Mouse (Mus musculus) hindbrain, embryonic 16.5 days (tissue): ENCODE measurements at regions not wholly inside any gene's neighbourhood (a gene's known extent, or its start where the extent isn't known, plus 50 kb on each side); places are given as distances from the start of the nearest gene placed in this dataset.
A peak's percentile ranks its signal among the peaks of the same experiment; 100 is the strongest.

Source experiments
- ATAC-seq: fragments of 200-750 bp; cut with Nextera tagmentation; 2 replicates; pipeline ENCODE4 v1.8.0; 2017; ENCODE audit warnings: moderate TSS enrichment, moderate library complexity
- H3K27ac ChIP-seq: fragments of 300-500 bp; sonication (generic); 2 replicates; pipeline ENCODE4 v1.5.1; 2014; ENCODE audit warnings: low read depth, mild to moderate bottlenecking, control low read depth, low read length, moderate library complexity
- H3K27me3 ChIP-seq: fragments of 300-500 bp; sonication (generic); replicated peaks from 2 replicates; pipeline ENCODE4 v1.6.1; 2014; ENCODE audit warnings: low read length; ENCODE audit not compliant: control insufficient read depth, insufficient read depth
- H3K36me3 ChIP-seq: fragments of 300-500 bp; sonication (generic); 2 replicates; pipeline ENCODE4 v1.6.1; 2014; ENCODE audit warnings: mild to moderate bottlenecking, low read length, moderate library complexity, mixed read lengths; ENCODE audit not compliant: control insufficient read depth, insufficient read depth
- H3K4me1 ChIP-seq: fragments of 300-500 bp; sonication (generic); 2 replicates; pipeline ENCODE4 v1.6.1; 2014; ENCODE audit warnings: low read depth, low read length; ENCODE audit not compliant: control insufficient read depth, insufficient read depth
- H3K4me2 ChIP-seq: fragments of 300-500 bp; sonication (generic); 2 replicates; pipeline ENCODE4 v1.6.1; 2014; ENCODE audit warnings: mild to moderate bottlenecking, low read length, control low read depth, moderate library complexity
- H3K4me3 ChIP-seq: fragments of 300-500 bp; sonication (generic); 2 replicates; pipeline ENCODE4 v1.5.1; 2014; ENCODE audit warnings: mild to moderate bottlenecking, low read length, control low read depth, moderate library complexity
- H3K9ac ChIP-seq: fragments of 300-500 bp; sonication (generic); 2 replicates; pipeline ENCODE4 v1.6.1; 2014; ENCODE audit warnings: low read depth, mild to moderate bottlenecking, control low read depth, low read length, moderate library complexity
- H3K9me3 ChIP-seq: fragments of 300-500 bp; sonication (generic); 2 replicates; pipeline ENCODE4 v1.6.1; 2014; ENCODE audit warnings: mild to moderate bottlenecking, low read length, moderate library complexity; ENCODE audit not compliant: control insufficient read depth
- WGBS: fragments of 180-500 bp; shearing (Covaris S2); extraction: QIAGEN DNeasy Blood & Tissue Kit; methylation state at CpG from one replicate; pipeline ENCODE4 v1.1.7; 2014; 5-methylcytosine and 5-hydroxymethylcytosine counted together

DNA sequence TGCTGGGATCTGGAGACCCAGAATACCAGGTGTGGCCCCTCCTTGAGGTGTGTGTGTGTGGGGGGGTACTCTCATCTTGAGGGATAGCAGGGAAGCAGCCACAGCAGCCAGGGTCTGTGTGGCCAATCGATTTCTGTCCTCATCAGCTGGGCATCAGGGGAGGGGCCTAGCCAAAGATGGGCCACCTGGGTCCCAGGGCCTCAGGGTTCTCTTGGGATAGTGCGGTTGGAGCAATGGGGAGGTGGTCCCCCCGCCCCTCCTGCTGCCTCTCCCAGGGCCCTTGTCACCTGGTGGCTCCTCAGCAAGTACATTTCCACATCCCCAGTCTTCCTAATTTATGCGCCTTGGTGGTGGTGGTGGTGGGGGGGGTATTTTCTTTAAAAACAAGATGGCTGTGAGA lies 55.4 kb downstream of the Uncx start:
- ATAC-seq, result no peak
- Histone ChIP-seq H3K9ac (no peak overlapping the region), H3K36me3 (no peaks in the 10 kb centered on the region), H3K27ac (peak overlapping the region; percentile 63), H3K4me1 (peaks cover 15% of the 10 kb centered on the region), H3K4me2 (peak overlapping the region; percentile 45; the same call in 1 of the 2 replicates), H3K27me3 (peaks cover 9% of the 10 kb centered on the region; the same call in 1 of the 2 replicates), H3K9me3 (no peaks in the 10 kb centered on the region), H3K4me3 (no peak overlapping the region)
- WGBS, result 20% methylated on average over 3 of the region's 4 CpGs

GRCm38 (mm10) chr5:139599191-139599937 lies 56.1 kb downstream of the Uncx start:
- H3K36me3 ChIP-seq, result no peaks in the 10 kb centered on the region
- peaks cover 15% of the 10 kb centered on the region for H3K4me1 ChIP-seq
- H3K9me3 ChIP-seq, result no peaks in the 10 kb centered on the region
- H3K4me3 ChIP-seq, result peak overlapping the region; percentile 4; the same call in 1 of the 2 replicates
- peak overlapping the region; percentile 45 for H3K4me2 ChIP-seq
- ATAC-seq, result peak; percentile 57
- 2% methylated on average over 24 of the region's 25 CpGs for WGBS
- H3K9ac ChIP-seq, result peak overlapping the region; percentile 45; the same call in 1 of the 2 replicates
- peak overlapping the region; percentile 63 for H3K27ac ChIP-seq
- H3K27me3 ChIP-seq, result peaks cover 9% of the 10 kb centered on the region; the same call in 1 of the 2 replicates

DNA sequence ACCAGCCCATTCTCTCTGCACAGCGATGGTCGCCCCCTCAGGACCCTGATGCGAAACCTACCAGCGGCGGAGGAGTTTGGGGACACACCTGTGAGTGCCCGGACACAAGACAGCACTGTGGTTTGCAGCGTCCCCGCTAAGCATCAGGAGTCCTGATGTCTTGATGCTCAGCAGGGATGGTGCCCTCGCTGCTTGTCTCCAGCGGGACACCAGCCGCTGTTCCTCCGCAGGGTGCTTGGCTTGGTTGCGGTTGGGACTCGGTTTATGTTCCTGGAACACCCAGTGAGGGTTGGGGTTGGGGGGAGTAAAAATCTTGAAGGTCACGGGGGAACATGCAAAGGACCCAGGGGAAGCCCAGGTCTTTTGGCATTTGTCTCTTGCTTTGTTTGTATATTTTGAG lies 56.9 kb downstream of the Uncx start:
- ATAC-seq, result no peak
- peaks cover 15% of the 10 kb centered on the region for H3K4me1 ChIP-seq
- no peak overlapping the region for H3K4me3 ChIP-seq
- WGBS, result 3% methylated on average over 15 of the region's 15 CpGs
- no peaks in the 10 kb centered on the region for H3K36me3 ChIP-seq
- no peak overlapping the region for H3K27ac ChIP-seq
- H3K4me2 ChIP-seq, result peak overlapping the region; percentile 9
- peaks cover 7% of the 10 kb centered on the region; the same call in 1 of the 2 replicates for H3K27me3 ChIP-seq
- no peaks in the 10 kb centered on the region for H3K9me3 ChIP-seq
- no peak overlapping the region for H3K9ac ChIP-seq

- Histone ChIP-seq H3K36me3 (no peaks in the 10 kb centered on the region), H3K4me1 (peaks cover 15% of the 10 kb centered on the region), H3K4me2 (no peak overlapping the region), H3K27ac (no peak overlapping the region), H3K9me3 (no peaks in the 10 kb centered on the region), H3K27me3 (0 out of 2 replicates have a peak, but pooled peaks cover 5% of the 10 kb centered on the region), H3K4me3 (no peak overlapping the region), H3K9ac (no peak overlapping the region)
- WGBS, result 79% methylated on average over 4 of the region's 4 CpGs
- ATAC-seq, result no peak
Observed at GRCm38 (mm10) chr5:139602860-139603259, 59.6 kb downstream of the Uncx start.

DNA sequence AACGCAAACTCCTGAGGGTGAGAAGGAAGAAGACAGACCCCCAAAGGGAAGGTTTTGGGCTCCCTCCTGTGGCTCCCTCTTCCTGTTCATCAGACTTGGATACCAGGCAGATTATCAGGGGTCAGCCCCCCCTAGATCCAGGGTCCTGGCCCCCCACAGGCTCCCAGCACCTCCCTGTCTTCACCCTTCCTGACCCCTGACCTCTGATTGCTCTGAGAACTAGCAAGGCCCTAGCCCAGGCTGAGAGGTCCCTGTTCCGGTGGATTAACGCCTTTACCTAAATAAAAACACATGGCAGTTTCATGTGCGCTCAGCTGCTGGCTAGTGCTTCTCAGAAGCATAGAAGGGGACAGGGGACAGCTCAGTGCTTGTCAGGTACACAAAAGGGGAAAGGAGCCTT lies 60.2 kb downstream of the Uncx start:
- WGBS, result 25% methylated on average over 4 of the region's 4 CpGs
- no peaks in the 10 kb centered on the region for H3K36me3 ChIP-seq
- H3K9ac ChIP-seq, result no peak overlapping the region
- no peak overlapping the region for H3K27ac ChIP-seq
- no peak for ATAC-seq
- H3K9me3 ChIP-seq, result no peaks in the 10 kb centered on the region
- no peak overlapping the region for H3K4me2 ChIP-seq
- no peak overlapping the region for H3K4me3 ChIP-seq
- H3K27me3 ChIP-seq, result 0 out of 2 replicates have a peak, but pooled peaks cover 5% of the 10 kb centered on the region
- peaks cover 15% of the 10 kb centered on the region for H3K4me1 ChIP-seq

DNA sequence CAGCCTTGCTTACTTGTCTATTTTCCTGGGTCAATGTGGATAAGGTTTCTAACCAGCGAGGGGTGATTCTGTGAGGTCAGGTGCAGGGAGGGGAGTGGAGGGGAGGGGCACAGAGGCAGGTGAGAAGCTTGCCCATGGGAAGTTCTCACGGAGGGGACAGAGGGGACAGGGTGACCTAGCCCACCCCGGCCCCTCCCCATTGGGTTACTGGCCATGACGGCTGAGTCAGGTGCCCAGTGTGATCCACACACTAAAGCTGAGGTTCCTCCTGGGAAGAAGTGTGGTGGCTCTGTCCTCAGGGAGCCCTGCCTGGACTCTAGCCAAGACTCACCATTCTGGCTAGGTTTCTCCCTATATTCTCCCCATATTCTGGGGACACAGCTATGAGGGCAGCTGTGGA lies 61.0 kb downstream of the Uncx start:
- Histone ChIP-seq H3K27ac (no peak overlapping the region), H3K9me3 (no peaks in the 10 kb centered on the region), H3K4me3 (no peak overlapping the region), H3K4me2 (no peak overlapping the region), H3K36me3 (no peaks in the 10 kb centered on the region), H3K9ac (no peak overlapping the region), H3K4me1 (peaks cover 9% of the 10 kb centered on the region), H3K27me3 (0 out of 2 replicates have a peak, but pooled peaks cover 5% of the 10 kb centered on the region)
- no peak for ATAC-seq
- WGBS, result 61% methylated on average over 4 of the region's 4 CpGs

- no peak overlapping the region for H3K4me2 ChIP-seq
- no peak overlapping the region for H3K4me3 ChIP-seq
- peaks cover 7% of the 10 kb centered on the region for H3K4me1 ChIP-seq
- H3K36me3 ChIP-seq, result no peaks in the 10 kb centered on the region
- H3K9ac ChIP-seq, result peak overlapping the region; percentile 36; the same call in 1 of the 2 replicates
- peak overlapping the region; percentile 57 for H3K27ac ChIP-seq
- H3K27me3 ChIP-seq, result no peaks in the 10 kb centered on the region
- no peaks in the 10 kb centered on the region for H3K9me3 ChIP-seq
- ATAC-seq, result peak; percentile 75
- 35% methylated on average over 28 of the region's 28 CpGs for WGBS
Observed at GRCm38 (mm10) chr5:139610610-139611520, 67.6 kb downstream of the Uncx start.

DNA sequence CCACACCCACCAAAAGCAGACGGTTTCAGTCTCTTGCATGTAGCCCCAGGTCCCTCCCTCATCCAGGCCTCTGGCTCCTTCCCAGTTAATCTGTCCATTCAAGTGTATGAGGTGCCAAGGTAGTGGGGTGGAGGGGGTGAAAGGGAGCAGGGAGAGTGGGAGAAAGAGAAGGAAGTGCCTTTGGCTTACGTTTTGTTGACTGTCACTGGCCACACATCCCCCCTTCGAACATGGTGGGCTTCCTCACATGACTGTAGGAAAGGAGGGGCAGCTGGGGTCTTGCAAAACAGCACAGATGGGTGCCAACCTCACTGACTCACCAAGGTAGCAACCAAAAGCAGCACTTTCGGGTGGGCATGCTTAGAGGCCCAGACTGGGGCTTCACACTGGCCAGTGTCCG lies 68.9 kb downstream of the Uncx start:
- no peak overlapping the region for H3K4me2 ChIP-seq
- H3K9me3 ChIP-seq, result no peaks in the 10 kb centered on the region
- H3K36me3 ChIP-seq, result no peaks in the 10 kb centered on the region
- no peak overlapping the region for H3K9ac ChIP-seq
- H3K27ac ChIP-seq, result no peak overlapping the region
- 71% methylated on average over 5 of the region's 5 CpGs for WGBS
- H3K27me3 ChIP-seq, result no peaks in the 10 kb centered on the region; the same call in 1 of the 2 replicates
- peaks cover 7% of the 10 kb centered on the region for H3K4me1 ChIP-seq
- no peak overlapping the region for H3K4me3 ChIP-seq
- no peak for ATAC-seq

DNA sequence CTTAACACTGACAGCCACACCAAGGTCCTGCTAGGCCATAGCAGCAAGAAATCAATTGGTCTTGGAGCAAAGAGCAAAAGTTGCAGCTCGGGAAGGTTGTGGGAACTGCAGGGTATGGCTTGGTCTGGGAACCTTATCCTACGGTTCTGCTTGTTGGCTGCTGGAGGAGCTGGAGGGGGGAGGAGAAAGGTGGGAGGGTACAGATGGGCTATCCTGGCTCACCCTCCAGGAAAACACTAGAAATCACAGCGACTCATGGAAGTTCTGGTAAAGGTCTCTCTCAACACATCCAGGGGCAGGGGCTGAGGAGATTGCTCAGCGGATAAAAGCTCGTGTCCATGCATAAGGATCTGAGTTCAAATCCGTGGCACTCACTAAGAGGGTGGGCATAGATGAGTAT lies 69.4 kb downstream of the Uncx start:
- H3K4me1 ChIP-seq, result peaks cover 7% of the 10 kb centered on the region
- WGBS, result 73% methylated on average over 6 of the region's 6 CpGs
- H3K9me3 ChIP-seq, result no peaks in the 10 kb centered on the region

More for the DNA sequence above, 69.4 kb downstream of the Uncx start:
- no peaks in the 10 kb centered on the region for H3K36me3 ChIP-seq
- no peak for ATAC-seq
- no peak overlapping the region for H3K27ac ChIP-seq
- no peaks in the 10 kb centered on the region; the same call in 1 of the 2 replicates for H3K27me3 ChIP-seq
- no peak overlapping the region for H3K9ac ChIP-seq
- H3K4me2 ChIP-seq, result no peak overlapping the region
- H3K4me3 ChIP-seq, result no peak overlapping the region
